Mouse (Mus musculus): ENCODE results near the gene Mapre3. TPM values are rescaled to one million over a fixed set of nuclear protein-coding genes. Genes with fewer than 3 reads are reported as not detected.

Gene Mapre3
- total and polyA plus RNA-seq, 3 experiments = 0.28 to 2.3 (median 1.6) TPM

GRCm38 (mm10) chr5:30790047-30790446, 24.4 kb upstream of the Mapre3 start:
- Histone ChIP-seq H3K27ac (ENCODE audit: insufficient read depth, low read depth) (no peak overlapping the region), H3K36me3 (replicated peaks in 1 of 2; ENCODE audit: control insufficient read depth in 1 of 2, insufficient read depth in 1 of 2, low read length in 1 of 2) (no peaks in the 10 kb centered on the region), H3K27me3 (replicated peaks) (peaks cover 67% of the 10 kb centered on the region), H3K4me1 (ENCODE audit: control insufficient read depth in 1 of 2, insufficient read depth in 2 of 2) (peaks cover 6 to 10% of the 10 kb centered on the region in 2 experiments), H3K4me2 (ENCODE audit: insufficient read depth, low read depth, poor library complexity, severe bottlenecking) (no peak overlapping the region), H3K79me2 (replicated peaks; ENCODE audit: control insufficient read depth, extremely low read depth, insufficient read depth, poor library complexity, severe bottlenecking) (no peaks in the 10 kb centered on the region), H3K9ac (ENCODE audit: insufficient read depth, low read depth) (no peak overlapping the region), H3K9me3 (replicated peaks; ENCODE audit: low read length) (no peaks in the 10 kb centered on the region), H3K4me3 (replicated peaks in 1 of 3; ENCODE audit: low read depth in 2 of 3, low read length in 2 of 3, poor library complexity in 1 of 3) (no peak overlapping the region)
- TF ChIP-seq ZKSCAN1 (IDR thresholded peaks at IDR 0.05; ENCODE audit: borderline replicate concordance, low read depth, low read length) (no peak), IRF4 (IDR thresholded peaks at IDR 0.05; ENCODE audit: low read depth, low read length) (no peak), HCFC1 (IDR thresholded peaks at IDR 0.05; ENCODE audit: low read depth, low read length) (no peak), BHLHE40 (IDR thresholded peaks at IDR 0.05; ENCODE audit: low read depth, low read length) (no peak), NRF1 (IDR thresholded peaks at IDR 0.05; ENCODE audit: low read depth, low read length) (no peak), USF2 (conservative IDR thresholded peaks at IDR 0.05; ENCODE audit: low read depth, low read length) (no peak), UBTF (IDR thresholded peaks at IDR 0.05; ENCODE audit: low read depth, low read length) (no peak)
- in situ Hi-C loops (cut with MboI; ENCODE audit: low pct_ligation_motif_present, low pct_unique_long_range_greater_than_20kb, low sequenced_read_pairs) = no loop called here
- dilution Hi-C loops (cut with MboI; ENCODE audit: extremely low pct_ligation_motif_present, extremely low pct_unique_long_range_greater_than_20kb, low sequenced_read_pairs) = no loop called here
- no peak for DNase-seq (ENCODE audit: extremely low read depth)

GRCm38 (mm10) chr5:30796125-30796524, 18.3 kb upstream of the Mapre3 start:
- Histone ChIP-seq H3K36me3 (replicated peaks in 1 of 2; ENCODE audit: control insufficient read depth in 1 of 2, insufficient read depth in 1 of 2, low read length in 1 of 2) (no peaks in the 10 kb centered on the region), H3K9me3 (replicated peaks; ENCODE audit: low read length) (no peaks in the 10 kb centered on the region), H3K9ac (ENCODE audit: insufficient read depth, low read depth) (no peak overlapping the region), H3K4me3 (replicated peaks in 1 of 3; ENCODE audit: low read depth in 2 of 3, low read length in 2 of 3, poor library complexity in 1 of 3) (no peak overlapping the region), H3K79me2 (replicated peaks; ENCODE audit: control insufficient read depth, extremely low read depth, insufficient read depth, poor library complexity, severe bottlenecking) (no peaks in the 10 kb centered on the region), H3K4me1 (ENCODE audit: control insufficient read depth in 1 of 2, insufficient read depth in 2 of 2) (peaks cover 7 to 8% of the 10 kb centered on the region in 2 experiments; a peak in 3 of 4 replicates), H3K27me3 (replicated peaks) (peaks cover 89% of the 10 kb centered on the region), H3K4me2 (ENCODE audit: insufficient read depth, low read depth, poor library complexity, severe bottlenecking) (no peak overlapping the region), H3K27ac (ENCODE audit: insufficient read depth, low read depth) (no peak overlapping the region)
- in situ Hi-C loops (cut with MboI; ENCODE audit: low pct_ligation_motif_present, low pct_unique_long_range_greater_than_20kb, low sequenced_read_pairs) (no loop called here), dilution Hi-C loops (cut with MboI; ENCODE audit: extremely low pct_ligation_motif_present, extremely low pct_unique_long_range_greater_than_20kb, low sequenced_read_pairs) (no loop called here)
- peak; percentile 65 for DNase-seq (ENCODE audit: extremely low read depth)
- TF ChIP-seq TCF12 (IDR thresholded peaks at IDR 0.05; ENCODE audit: low read depth, low read length) (0 out of 2 replicates have a peak, but pooled peaks have one; percentile 28), GABPA (IDR thresholded peaks at IDR 0.05; ENCODE audit: insufficient replicate concordance, low read depth, low read length) (no peak), TBP (conservative IDR thresholded peaks at IDR 0.05; ENCODE audit: low read depth, low read length) (no peak), ETS1 (conservative IDR thresholded peaks at IDR 0.05; ENCODE audit: low read depth, low read length) (no peak), MAZ (IDR thresholded peaks at IDR 0.05; ENCODE audit: low read depth, low read length) (peak; percentile 58; the same call in 1 of the 2 replicates), JUND (conservative IDR thresholded peaks at IDR 0.05; ENCODE audit: low read depth, low read length) (no peak), CTCF (conservative IDR thresholded peaks at IDR 0.05 in 1 of 2, IDR thresholded peaks at IDR 0.05 in 1 of 2; ENCODE audit: low read depth in 2 of 2, low read length in 2 of 2) (peak; percentile 39 to 84; a peak in 3 of 4 replicates), MAFK (IDR thresholded peaks at IDR 0.05; ENCODE audit: insufficient replicate concordance, low read length) (no peak), RCOR1 (conservative IDR thresholded peaks at IDR 0.05; ENCODE audit: low read depth, low read length) (no peak), BHLHE40 (IDR thresholded peaks at IDR 0.05; ENCODE audit: low read depth, low read length) (no peak), SIN3A (IDR thresholded peaks at IDR 0.05; ENCODE audit: low read length) (no peak), MAX (IDR thresholded peaks at IDR 0.05; ENCODE audit: low read length) (0 out of 2 replicates have a peak, but pooled peaks have one; percentile 32), IRF4 (IDR thresholded peaks at IDR 0.05; ENCODE audit: low read depth, low read length) (peak; percentile 48; the same call in 1 of the 2 replicates), CHD1 (IDR thresholded peaks at IDR 0.05; ENCODE audit: low read depth, low read length) (no peak), NELFE (IDR thresholded peaks at IDR 0.05; ENCODE audit: low read depth, low read length) (no peak), SMC3 (IDR thresholded peaks at IDR 0.05; ENCODE audit: low read depth, low read length) (peak; percentile 91), POLR2AphosphoS2 (IDR thresholded peaks at IDR 0.05; ENCODE audit: low read depth, low read length) (no peak), ZNF384 (IDR thresholded peaks at IDR 0.05; ENCODE audit: low read depth, low read length) (0 out of 2 replicates have a peak, but pooled peaks have one; percentile 16), ZC3H11A (IDR thresholded peaks at IDR 0.05; ENCODE audit: low read depth, low read length) (no peak), ZKSCAN1 (IDR thresholded peaks at IDR 0.05; ENCODE audit: borderline replicate concordance, low read depth, low read length) (no peak), MYC (IDR thresholded peaks at IDR 0.05; ENCODE audit: low read depth, low read length) (0 out of 2 replicates have a peak, but pooled peaks have one; percentile 36), POLR2A (IDR thresholded peaks at IDR 0.05; ENCODE audit: low read depth, low read length) (no peak), USF2 (conservative IDR thresholded peaks at IDR 0.05; ENCODE audit: low read depth, low read length) (no peak), MEF2A (IDR thresholded peaks at IDR 0.05; ENCODE audit: borderline replicate concordance, low read depth, low read length) (no peak), ELF1 (IDR thresholded peaks at IDR 0.05; ENCODE audit: low read depth, low read length) (no peak), JUN (IDR thresholded peaks at IDR 0.05; ENCODE audit: insufficient read depth, low read depth, low read length) (no peak), PAX5 (IDR thresholded peaks at IDR 0.05; ENCODE audit: low read length) (no peak), KAT2A (IDR thresholded peaks at IDR 0.05; ENCODE audit: insufficient replicate concordance, low read length) (no peak), ZMIZ1 (IDR thresholded peaks at IDR 0.05; ENCODE audit: low read depth, low read length) (no peak), MXI1 (IDR thresholded peaks at IDR 0.05; ENCODE audit: low read depth, low read length) (no peak)

Data from CH12.LX (cell line).